Mouse (Mus musculus) MEL (cell line): ENCODE measurements at regions not wholly inside any gene's neighbourhood (a gene's known extent, or its start where the extent isn't known, plus 50 kb on each side); places are given as distances from the start of the nearest gene placed in this dataset.

Source experiments
- DNase-seq: peaks from one replicate; pipeline ENCODE4 v3.0.0; 2011; ENCODE audit warnings: low read depth, low spot score
- H3K27ac ChIP-seq: 2 replicates; pipeline ENCODE4 v1.5.1; 2012; ENCODE audit warnings: low read depth, mild to moderate bottlenecking, control low read depth, low read length, moderate library complexity; ENCODE audit not compliant: control insufficient read depth
- H3K27me3 ChIP-seq, 2 experiments: fragments of 150-350 bp in 1 of 2; sonication (generic) in 1 of 2; 2 replicates each; pipeline ENCODE4 v1.6.1; 2012; ENCODE audit warnings: low read length in 2 of 2, mild to moderate bottlenecking in 2 of 2, improper control_type of control experiment in 1 of 2, moderate library complexity in 1 of 2; ENCODE audit not compliant: insufficient read depth in 2 of 2, control insufficient read depth in 1 of 2
- H3K36me3 ChIP-seq, 2 experiments: 2 replicates each; pipeline ENCODE4 v1.6.1; 2012 to 2014; ENCODE audit warnings: low read length in 2 of 2, improper control_type of control experiment in 1 of 2, inconsistent platforms in 1 of 2, mild to moderate bottlenecking in 1 of 2; ENCODE audit not compliant: insufficient read depth in 2 of 2, control insufficient read depth in 1 of 2
- H3K4me1 ChIP-seq, 2 experiments: fragments of 150-350 bp in 1 of 2; sonication (generic) in 1 of 2; 2 replicates each; pipeline ENCODE4 v1.6.1; 2012; ENCODE audit warnings: low read length in 2 of 2, improper control_type of control experiment in 1 of 2, mild to moderate bottlenecking in 1 of 2; ENCODE audit not compliant: insufficient read depth in 2 of 2, control insufficient read depth in 1 of 2
- H3K4me3 ChIP-seq, 2 experiments: fragments of 150-350 bp in 1 of 2; sonication (generic) in 1 of 2; 2 replicates each; pipeline ENCODE4 v1.5.1; 2012; ENCODE audit warnings: low read depth in 2 of 2, low read length in 2 of 2, mild to moderate bottlenecking in 2 of 2, moderate library complexity in 2 of 2, control low read depth in 1 of 2, improper control_type of control experiment in 1 of 2; ENCODE audit not compliant: control insufficient read depth in 1 of 2, insufficient read depth in 1 of 2
- H3K79me2 ChIP-seq: 2 replicates; pipeline ENCODE4 v1.6.1; 2012; ENCODE audit warnings: mild to moderate bottlenecking, low read length, moderate library complexity; ENCODE audit not compliant: control insufficient read depth, poor library complexity, insufficient read depth
- H3K9ac ChIP-seq: 2 replicates; pipeline ENCODE4 v1.6.1; 2012; ENCODE audit warnings: low read depth, mild to moderate bottlenecking, control low read depth, low read length, moderate library complexity; ENCODE audit not compliant: control insufficient read depth, poor library complexity, severe bottlenecking
- H3K9me3 ChIP-seq: fragments of 150-350 bp; sonication (generic); replicated peaks from 2 replicates; pipeline ENCODE4 v1.6.1; 2012; ENCODE audit warnings: mild to moderate bottlenecking, low read length, improper control_type of control experiment, moderate library complexity; ENCODE audit not compliant: insufficient read depth
- BHLHE40 ChIP-seq: IDR thresholded peaks from 2 replicates; pipeline ENCODE4 v1.6.1; 2012; ENCODE audit warnings: low read depth, mild to moderate bottlenecking, inconsistent platforms, low read length, improper control_type of control experiment, borderline replicate concordance
- CHD1 ChIP-seq: IDR thresholded peaks from 2 replicates; pipeline ENCODE4 v1.6.1; 2012; ENCODE audit warnings: low read depth, mild to moderate bottlenecking, inconsistent platforms, low read length, improper control_type of control experiment
- CHD2 ChIP-seq: IDR thresholded peaks from 2 replicates; pipeline ENCODE4 v1.6.1; 2011; ENCODE audit warnings: low read length, improper control_type of control experiment
- CTCF ChIP-seq, 3 experiments: IDR thresholded peaks in 2 of 3; conservative IDR thresholded peaks in 1 of 3; 2 replicates each; pipeline ENCODE4 v1.5.1; 2011 to 2012; ENCODE audit warnings: low read length in 3 of 3, low read depth in 2 of 3, mild to moderate bottlenecking in 2 of 3, improper control_type of control experiment in 1 of 3, inconsistent platforms in 1 of 3, mixed read lengths in 1 of 3, moderate library complexity in 1 of 3; ENCODE audit not compliant: control insufficient read depth in 1 of 3, insufficient read depth in 1 of 3, poor library complexity in 1 of 3, severe bottlenecking in 1 of 3
- EP300 ChIP-seq, 2 experiments: IDR thresholded peaks; 2 replicates each; pipeline ENCODE4 v1.6.1; 2011; ENCODE audit warnings: improper control_type of control experiment in 2 of 2, low read length in 2 of 2, low read depth in 1 of 2, mild to moderate bottlenecking in 1 of 2
- ETS1 ChIP-seq: IDR thresholded peaks from 2 replicates; pipeline ENCODE4 v1.6.1; 2012; ENCODE audit warnings: low read depth, mild to moderate bottlenecking, inconsistent platforms, low read length, improper control_type of control experiment, moderate library complexity
- KAT2A ChIP-seq: conservative IDR thresholded peaks from 2 replicates; pipeline ENCODE4 v1.6.1; 2012; ENCODE audit warnings: low read depth, low read length, improper control_type of control experiment, inconsistent platforms
- MAFK ChIP-seq: IDR thresholded peaks from 2 replicates; pipeline ENCODE4 v1.6.1; 2011; ENCODE audit warnings: low read depth, mild to moderate bottlenecking, low read length, improper control_type of control experiment, borderline replicate concordance
- MAX ChIP-seq: IDR thresholded peaks from 2 replicates; pipeline ENCODE4 v1.6.1; 2011; ENCODE audit warnings: low read length, improper control_type of control experiment
- MAZ ChIP-seq: IDR thresholded peaks from 2 replicates; pipeline ENCODE4 v1.6.1; 2012; ENCODE audit warnings: low read depth, mild to moderate bottlenecking, inconsistent platforms, low read length, improper control_type of control experiment
- MYB ChIP-seq: IDR thresholded peaks from 2 replicates; pipeline ENCODE4 v1.6.1; 2011; ENCODE audit warnings: mild to moderate bottlenecking, low read depth, low read length, improper control_type of control experiment
- MYC ChIP-seq: IDR thresholded peaks from 2 replicates; pipeline ENCODE4 v1.6.1; 2011; ENCODE audit warnings: low read depth, mild to moderate bottlenecking, low read length, improper control_type of control experiment, moderate library complexity
- NELFE ChIP-seq: IDR thresholded peaks from 2 replicates; pipeline ENCODE4 v1.6.1; 2011; ENCODE audit warnings: low read depth, low read length, improper control_type of control experiment
- POLR2A ChIP-seq, 2 experiments: IDR thresholded peaks; 2 replicates each; pipeline ENCODE4 v1.6.1; 2011 to 2012; ENCODE audit warnings: low read length in 2 of 2, mild to moderate bottlenecking in 2 of 2, control low read depth in 1 of 2, improper control_type of control experiment in 1 of 2, low read depth in 1 of 2, moderate library complexity in 1 of 2; ENCODE audit not compliant: control insufficient read depth in 1 of 2, insufficient read depth in 1 of 2, poor library complexity in 1 of 2
- POLR2AphosphoS5 ChIP-seq: IDR thresholded peaks from 2 replicates; pipeline ENCODE4 v1.6.1; 2012; ENCODE audit warnings: low read depth, borderline replicate concordance, mild to moderate bottlenecking, inconsistent platforms, low read length, moderate library complexity, mixed read lengths
- RAD21 ChIP-seq: IDR thresholded peaks from 2 replicates; pipeline ENCODE4 v1.6.1; 2011; ENCODE audit warnings: mild to moderate bottlenecking, low read depth, low read length, improper control_type of control experiment
- RCOR1 ChIP-seq: IDR thresholded peaks from 2 replicates; pipeline ENCODE4 v1.6.1; 2012; ENCODE audit warnings: low read depth, mild to moderate bottlenecking, inconsistent platforms, low read length, improper control_type of control experiment
- SIN3A ChIP-seq: IDR thresholded peaks from 2 replicates; pipeline ENCODE4 v1.6.1; 2012; ENCODE audit warnings: low read length, improper control_type of control experiment, inconsistent platforms
- SMC3 ChIP-seq: IDR thresholded peaks from 2 replicates; pipeline ENCODE4 v1.6.1; 2011; ENCODE audit warnings: low read depth, low read length, improper control_type of control experiment
- USF1 ChIP-seq: IDR thresholded peaks from 2 replicates; pipeline ENCODE4 v1.6.1; 2014; ENCODE audit warnings: low read depth, mild to moderate bottlenecking, inconsistent platforms, low read length, improper control_type of control experiment, moderate library complexity
- USF2 ChIP-seq, 2 experiments: IDR thresholded peaks; 2 replicates each; pipeline ENCODE4 v1.6.1; 2011 to 2012; ENCODE audit warnings: improper control_type of control experiment in 2 of 2, low read length in 2 of 2, borderline replicate concordance in 1 of 2, inconsistent platforms in 1 of 2, low read depth in 1 of 2, mild to moderate bottlenecking in 1 of 2; ENCODE audit not compliant: insufficient read depth in 1 of 2
- ZKSCAN1 ChIP-seq: IDR thresholded peaks from 2 replicates; pipeline ENCODE4 v1.6.1; 2012; ENCODE audit warnings: low read depth, mild to moderate bottlenecking, inconsistent platforms, low read length, improper control_type of control experiment, moderate library complexity

DNA sequence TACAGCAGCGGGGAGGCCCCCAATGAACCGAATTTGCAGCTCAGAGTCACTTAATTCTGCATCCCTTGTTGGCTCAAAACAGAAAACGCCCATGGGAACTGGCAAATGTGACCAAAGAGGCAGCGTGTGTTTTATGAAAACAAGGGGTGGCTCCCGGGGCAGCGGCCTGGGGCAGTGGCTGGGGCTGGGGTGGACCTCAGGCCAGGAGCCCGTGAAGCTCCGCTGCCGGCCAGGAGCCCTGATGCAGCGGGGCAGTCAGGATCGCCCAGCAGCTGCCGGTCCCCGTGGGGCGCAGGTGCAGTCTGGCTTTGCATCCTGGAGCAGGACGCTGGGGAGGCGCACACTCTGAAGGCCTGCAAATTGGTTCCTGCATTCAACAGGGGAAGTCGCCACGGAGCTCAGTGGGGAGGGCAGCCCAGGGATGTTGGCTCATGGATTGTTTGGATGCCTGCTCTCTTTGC lies 104.4 kb upstream of the Gm9887 start:
- Histone ChIP-seq H3K9ac (no peak overlapping the region), H3K4me3 (no peak overlapping the region), H3K79me2 (no peaks in the 10 kb centered on the region), H3K4me1 (no peaks in the 10 kb centered on the region), H3K27me3 (no peaks in the 10 kb centered on the region), H3K9me3 (no peaks in the 10 kb centered on the region), H3K27ac (no peak overlapping the region), H3K36me3 (no peaks in the 10 kb centered on the region)
- DNase-seq, result no peak
- TF ChIP-seq CTCF (IDR thresholded peaks at IDR 0.05 in 2 of 3, conservative IDR thresholded peaks at IDR 0.05 in 1 of 3; ENCODE audit: control insufficient read depth in 1 of 3, insufficient read depth in 1 of 3, low read depth in 2 of 3, low read length in 3 of 3, poor library complexity in 1 of 3, severe bottlenecking in 1 of 3) (no peak), NELFE (no peak), RAD21 (no peak), MAZ (no peak), BHLHE40 (no peak), KAT2A (no peak), CHD2 (no peak), POLR2A (IDR thresholded peaks at IDR 0.05; ENCODE audit: control insufficient read depth in 1 of 2, insufficient read depth in 1 of 2, low read depth in 1 of 2, low read length in 2 of 2, poor library complexity in 1 of 2) (no peak), ZKSCAN1 (no peak)

DNA sequence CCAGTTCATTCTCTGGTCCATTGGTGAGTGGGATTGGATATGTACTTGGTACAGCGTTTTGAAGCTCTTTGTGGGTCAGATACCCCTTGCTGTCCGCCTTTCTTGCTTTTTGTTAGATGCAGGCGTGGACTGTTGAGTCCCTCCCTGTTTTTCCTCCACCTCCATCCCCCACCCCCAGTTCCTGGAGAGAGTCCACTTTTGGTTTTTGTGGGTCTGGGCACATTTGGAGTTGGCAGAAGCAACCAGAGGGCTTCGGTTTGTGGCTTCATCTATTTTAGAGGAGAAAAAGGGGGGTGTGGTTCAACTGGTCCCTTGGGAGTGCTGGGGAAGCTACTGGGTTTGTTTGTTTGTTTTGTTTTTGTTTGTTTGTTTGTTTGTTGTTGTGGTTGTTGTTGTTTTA lies 103.9 kb upstream of the Gm9887 start:
- no peaks in the 10 kb centered on the region for H3K9me3 ChIP-seq
- no peaks in the 10 kb centered on the region for H3K27me3 ChIP-seq
- no peaks in the 10 kb centered on the region for H3K4me1 ChIP-seq
- DNase-seq, result no peak
- H3K27ac ChIP-seq, result no peak overlapping the region
- H3K79me2 ChIP-seq, result no peaks in the 10 kb centered on the region
- no peak overlapping the region for H3K4me3 ChIP-seq
- H3K36me3 ChIP-seq, result no peaks in the 10 kb centered on the region
- no peak for TF ChIP-seq MAZ
- no peak overlapping the region for H3K9ac ChIP-seq

- Histone ChIP-seq H3K9ac (no peak overlapping the region), H3K27ac (no peak overlapping the region), H3K9me3 (no peaks in the 10 kb centered on the region), H3K27me3 (no peaks in the 10 kb centered on the region), H3K79me2 (no peaks in the 10 kb centered on the region)
- TF ChIP-seq SIN3A, result no peak
- no peak for TF ChIP-seq POLR2A (IDR thresholded peaks at IDR 0.05; ENCODE audit: control insufficient read depth in 1 of 2, insufficient read depth in 1 of 2, low read depth in 1 of 2, low read length in 2 of 2, poor library complexity in 1 of 2)
- TF ChIP-seq MAZ, result no peak
- no peak for TF ChIP-seq MAFK
- TF ChIP-seq ETS1, result no peak
- TF ChIP-seq SMC3, result no peak
- no peak for TF ChIP-seq ZKSCAN1
- TF ChIP-seq USF1, result no peak
- no peak for TF ChIP-seq POLR2AphosphoS5
- TF ChIP-seq CHD1, result no peak
- TF ChIP-seq MAX, result no peak
- no peak for TF ChIP-seq BHLHE40
- no peak for TF ChIP-seq RCOR1
- TF ChIP-seq MYB, result no peak
- TF ChIP-seq RAD21, result no peak
- no peak for TF ChIP-seq USF2 (IDR thresholded peaks at IDR 0.05; ENCODE audit: borderline replicate concordance in 1 of 2, insufficient read depth in 1 of 2, low read depth in 1 of 2, low read length in 2 of 2)
- no peak for TF ChIP-seq EP300 (IDR thresholded peaks at IDR 0.05; ENCODE audit: low read depth in 1 of 2, low read length in 2 of 2)
- TF ChIP-seq MYC, result no peak
- TF ChIP-seq, all 39 proteins: peak for 0
- Histone ChIP-seq H3K4me1 (no peaks in the 10 kb centered on the region), H3K36me3 (no peaks in the 10 kb centered on the region), H3K4me3 (no peak overlapping the region)
- no peak for DNase-seq
These were observed 102.8 kb upstream of the Gm9887 start for GRCm38 (mm10) chr12:69474916-69475661.
